Mouse (Mus musculus): Measurements from ENCODE around the gene Dbndd2. TPM values are rescaled to one million over a fixed set of nuclear protein-coding genes. Genes with fewer than 3 reads are reported as not detected.
A peak's percentile ranks its signal among the peaks of the same experiment; 100 is the strongest.

Dbndd2 gene
- total and polyA plus RNA-seq, 3 experiments, result 5.5 to 22.3 (median 11.7) TPM

GRCm38 (mm10) chr2:164515897-164516296, 30.0 kb downstream of the Dbndd2 start:
- no peak for TF ChIP-seq TAL1 (conservative IDR thresholded peaks at IDR 0.05; ENCODE audit: low read depth, low read length)
- no peak for TF ChIP-seq POLR2AphosphoS5 (IDR thresholded peaks at IDR 0.05; ENCODE audit: insufficient replicate concordance, low read depth, low read length)
- no peak for TF ChIP-seq GATA2 (IDR thresholded peaks at IDR 0.05; ENCODE audit: borderline replicate concordance, low read depth, low read length)
- no peak for TF ChIP-seq GATA1 (IDR thresholded peaks at IDR 0.05; ENCODE audit: borderline replicate concordance, low read length)
- no peak for TF ChIP-seq CTCF (IDR thresholded peaks at IDR 0.05; ENCODE audit: low read depth, low read length)
- no peaks in the 10 kb centered on the region; the same call in 1 of the 2 replicates for H3K9me3 ChIP-seq (replicated peaks)

GRCm38 (mm10) chr2:164516592-164516991, 30.7 kb downstream of the Dbndd2 start:
- TF ChIP-seq CTCF (IDR thresholded peaks at IDR 0.05; ENCODE audit: low read depth, low read length) (no peak), GATA2 (IDR thresholded peaks at IDR 0.05; ENCODE audit: borderline replicate concordance, low read depth, low read length) (no peak), GATA1 (IDR thresholded peaks at IDR 0.05; ENCODE audit: borderline replicate concordance, low read length) (no peak), TAL1 (conservative IDR thresholded peaks at IDR 0.05; ENCODE audit: low read depth, low read length) (no peak), POLR2AphosphoS5 (IDR thresholded peaks at IDR 0.05; ENCODE audit: insufficient replicate concordance, low read depth, low read length) (no peak)
- peaks cover 7% of the 10 kb centered on the region; the same call in 1 of the 2 replicates for H3K4me1 ChIP-seq (ENCODE audit: insufficient read depth, low read depth, low read length)

More at GRCm38 (mm10) chr2:164515897-164516296, 30.0 kb downstream of the Dbndd2 start:
- DNase-seq (ENCODE audit: low spot score), result no peak
- Histone ChIP-seq H3K36me3 (replicated peaks) (peaks cover 4% of the 10 kb centered on the region), H3K4me3 (ENCODE audit: low read depth, low read length) (no peak overlapping the region), H3K4me1 (ENCODE audit: insufficient read depth, low read depth, low read length) (peaks cover 7% of the 10 kb centered on the region; the same call in 1 of the 2 replicates), H3K27me3 (ENCODE audit: insufficient read depth, low read length) (peaks cover 21% of the 10 kb centered on the region)
- no peak for ATAC-seq (ENCODE audit: extremely low read depth, insufficient number of reproducible peaks, low FRiP score, poor library complexity, severe bottlenecking)

GRCm38 (mm10) chr2:164517485-164518221, 31.7 kb downstream of the Dbndd2 start:
- Histone ChIP-seq H3K4me1 (ENCODE audit: insufficient read depth, low read depth, low read length) (peaks cover 5% of the 10 kb centered on the region; the same call in 1 of the 2 replicates), H3K36me3 (replicated peaks) (no peaks in the 10 kb centered on the region), H3K4me3 (ENCODE audit: low read depth, low read length) (no peak overlapping the region), H3K9me3 (replicated peaks) (no peaks in the 10 kb centered on the region; the same call in 1 of the 2 replicates), H3K27me3 (ENCODE audit: insufficient read depth, low read length) (peaks cover 29% of the 10 kb centered on the region)
- peak; percentile 97 for TF ChIP-seq CTCF (IDR thresholded peaks at IDR 0.05; ENCODE audit: low read depth, low read length)
- no peak for TF ChIP-seq GATA1 (IDR thresholded peaks at IDR 0.05; ENCODE audit: borderline replicate concordance, low read length)
- no peak for TF ChIP-seq TAL1 (conservative IDR thresholded peaks at IDR 0.05; ENCODE audit: low read depth, low read length)
- TF ChIP-seq POLR2AphosphoS5 (IDR thresholded peaks at IDR 0.05; ENCODE audit: insufficient replicate concordance, low read depth, low read length), result no peak
- no peak for TF ChIP-seq GATA2 (IDR thresholded peaks at IDR 0.05; ENCODE audit: borderline replicate concordance, low read depth, low read length)
- ATAC-seq (ENCODE audit: extremely low read depth, insufficient number of reproducible peaks, low FRiP score, poor library complexity, severe bottlenecking), result peak; percentile 51; the same call in 1 of the 2 replicates
- DNase-seq (ENCODE audit: low spot score), result peak; percentile 75

More at GRCm38 (mm10) chr2:164516592-164516991, 30.7 kb downstream of the Dbndd2 start:
- DNase-seq (ENCODE audit: low spot score) (no peak), ATAC-seq (ENCODE audit: extremely low read depth, insufficient number of reproducible peaks, low FRiP score, poor library complexity, severe bottlenecking) (no peak)
- Histone ChIP-seq H3K9me3 (replicated peaks) (no peaks in the 10 kb centered on the region; the same call in 1 of the 2 replicates), H3K36me3 (replicated peaks) (no peaks in the 10 kb centered on the region), H3K4me3 (ENCODE audit: low read depth, low read length) (no peak overlapping the region), H3K27me3 (ENCODE audit: insufficient read depth, low read length) (peaks cover 22% of the 10 kb centered on the region)

GRCm38 (mm10) chr2:164518266-164519170, 32.6 kb downstream of the Dbndd2 start:
- peaks cover 5% of the 10 kb centered on the region; the same call in 1 of the 2 replicates for H3K4me1 ChIP-seq (ENCODE audit: insufficient read depth, low read depth, low read length)
- no peak for DNase-seq (ENCODE audit: low spot score)
- peaks cover 34% of the 10 kb centered on the region for H3K27me3 ChIP-seq (ENCODE audit: insufficient read depth, low read length)
- no peaks in the 10 kb centered on the region for H3K36me3 ChIP-seq (replicated peaks)
- H3K4me3 ChIP-seq (ENCODE audit: low read depth, low read length), result no peak overlapping the region
- no peak for TF ChIP-seq TAL1 (conservative IDR thresholded peaks at IDR 0.05; ENCODE audit: low read depth, low read length)
- TF ChIP-seq GATA1 (IDR thresholded peaks at IDR 0.05; ENCODE audit: borderline replicate concordance, low read length), result no peak
- no peak for TF ChIP-seq GATA2 (IDR thresholded peaks at IDR 0.05; ENCODE audit: borderline replicate concordance, low read depth, low read length)
- no peak for TF ChIP-seq POLR2AphosphoS5 (IDR thresholded peaks at IDR 0.05; ENCODE audit: insufficient replicate concordance, low read depth, low read length)
- no peak for TF ChIP-seq CTCF (IDR thresholded peaks at IDR 0.05; ENCODE audit: low read depth, low read length)
- no peak for ATAC-seq (ENCODE audit: extremely low read depth, insufficient number of reproducible peaks, low FRiP score, poor library complexity, severe bottlenecking)
- H3K9me3 ChIP-seq (replicated peaks), result no peaks in the 10 kb centered on the region; the same call in 1 of the 2 replicates

- Histone ChIP-seq H3K9me3 (replicated peaks) (no peaks in the 10 kb centered on the region; the same call in 1 of the 2 replicates), H3K27me3 (ENCODE audit: insufficient read depth, low read length) (peaks cover 31% of the 10 kb centered on the region), H3K4me3 (ENCODE audit: low read depth, low read length) (no peak overlapping the region), H3K4me1 (ENCODE audit: insufficient read depth, low read depth, low read length) (peaks cover 5% of the 10 kb centered on the region; the same call in 1 of the 2 replicates), H3K36me3 (replicated peaks) (no peaks in the 10 kb centered on the region)
- TF ChIP-seq TAL1 (conservative IDR thresholded peaks at IDR 0.05; ENCODE audit: low read depth, low read length), result no peak
- TF ChIP-seq GATA2 (IDR thresholded peaks at IDR 0.05; ENCODE audit: borderline replicate concordance, low read depth, low read length), result no peak
- TF ChIP-seq CTCF (IDR thresholded peaks at IDR 0.05; ENCODE audit: low read depth, low read length), result no peak
- no peak for TF ChIP-seq POLR2AphosphoS5 (IDR thresholded peaks at IDR 0.05; ENCODE audit: insufficient replicate concordance, low read depth, low read length)
- TF ChIP-seq GATA1 (IDR thresholded peaks at IDR 0.05; ENCODE audit: borderline replicate concordance, low read length), result no peak
- ATAC-seq (ENCODE audit: extremely low read depth, insufficient number of reproducible peaks, low FRiP score, poor library complexity, severe bottlenecking) (no peak), DNase-seq (ENCODE audit: low spot score) (no peak)
Measured at GRCm38 (mm10) chr2:164519171-164519526, 33.2 kb downstream of the Dbndd2 start.

All from G1E (cell line).